Mouse (Mus musculus) stomach, postnatal 0 days (tissue): Measurements from ENCODE around the gene Atp10a. TPM values are rescaled to one million over a fixed set of nuclear protein-coding genes. Genes with fewer than 3 reads are reported as not detected.

Experiments used
- ATAC-seq: fragments of 200-750 bp; cut with Nextera tagmentation; 2 replicates; pipeline ENCODE4 v1.8.0; 2017; ENCODE audit not compliant: low FRiP score, low TSS enrichment
- DNase-seq: peaks from one replicate; pipeline ENCODE4 v3.0.0-alpha.2; 2016; ENCODE audit warnings: low spot score
- H3K27ac ChIP-seq: fragments of 300-500 bp; sonication (generic); replicated peaks from 2 replicates; pipeline ENCODE4 v1.5.1; 2014; ENCODE audit warnings: mild to moderate bottlenecking, control low read depth
- H3K27me3 ChIP-seq: fragments of 300-500 bp; sonication (generic); 2 replicates; pipeline ENCODE4 v1.6.1; 2014; ENCODE audit warnings: low read length; ENCODE audit not compliant: control insufficient read depth, insufficient read depth
- H3K36me3 ChIP-seq: fragments of 300-500 bp; sonication (generic); 2 replicates; pipeline ENCODE4 v1.6.1; 2014; ENCODE audit warnings: low read length, mixed read lengths; ENCODE audit not compliant: control insufficient read depth, insufficient read depth
- H3K4me1 ChIP-seq: fragments of 300-500 bp; sonication (generic); replicated peaks from 2 replicates; pipeline ENCODE4 v1.6.1; 2014; ENCODE audit warnings: antibody characterized with exemption; ENCODE audit not compliant: control insufficient read depth, insufficient read depth
- H3K4me2 ChIP-seq: fragments of 300-500 bp; sonication (generic); replicated peaks from 2 replicates; pipeline ENCODE4 v1.6.1; 2014; ENCODE audit warnings: low read depth, mild to moderate bottlenecking, control low read depth, moderate library complexity
- H3K4me3 ChIP-seq: fragments of 300-500 bp; sonication (generic); 2 replicates; pipeline ENCODE4 v1.5.1; 2014; ENCODE audit warnings: low read depth, low read length, control low read depth
- H3K9ac ChIP-seq: fragments of 300-500 bp; sonication (generic); 2 replicates; pipeline ENCODE4 v1.6.1; 2014; ENCODE audit warnings: mild to moderate bottlenecking, low read length, control low read depth, mixed read lengths
- H3K9me3 ChIP-seq: fragments of 300-500 bp; sonication (generic); 2 replicates; pipeline ENCODE4 v1.6.1; 2016; ENCODE audit warnings: low read length; ENCODE audit not compliant: control insufficient read depth
- CTCF ChIP-seq: IDR thresholded peaks from 2 replicates; pipeline ENCODE4 v1.5.1; 2016; ENCODE audit warnings: antibody characterized with exemption, low read depth, mild to moderate bottlenecking, moderate library complexity
- EP300 ChIP-seq: optimal IDR thresholded peaks from 2 replicates; pipeline ENCODE3; 2016; ENCODE audit warnings: antibody characterized with exemption
- WGBS: fragments of 180-500 bp; shearing (Covaris S2); extraction: QIAGEN DNeasy Blood & Tissue Kit; methylation state at CpG from one replicate; pipeline ENCODE4 v1.1.7; 2014; 5-methylcytosine and 5-hydroxymethylcytosine counted together
- polyA plus RNA-seq: library from polyadenylated mRNA; unstranded; fragments of >200 nt; fragmentation: Nextera tagmentation; extraction: Ambion mirVana; gene quantifications from 2 replicates; pipeline ENCODE4 v1.2.1, GENCODE M21; 2015

Gene Atp10a
- polyA plus RNA-seq, 1 experiment from 2014 or later, result 1.7 TPM

- ATAC-seq (no peak), DNase-seq (no peak)
- no peak for TF ChIP-seq EP300
- no peak for TF ChIP-seq CTCF
- Histone ChIP-seq H3K4me1 (no peaks in the 10 kb centered on the region), H3K9ac (no peak overlapping the region), H3K4me3 (no peak overlapping the region), H3K4me2 (no peak overlapping the region), H3K27me3 (no peaks in the 10 kb centered on the region), H3K36me3 (no peaks in the 10 kb centered on the region), H3K27ac (no peak overlapping the region), H3K9me3 (no peaks in the 10 kb centered on the region)
- WGBS, result 90% methylated on average over 1 of the region's 1 CpGs
Measured at GRCm38 (mm10) chr7:58755846-58756245, 99.9 kb downstream of the Atp10a start.

GRCm38 (mm10) chr7:58757331-58757730 lies 101.4 kb downstream of the Atp10a start:
- Histone ChIP-seq H3K4me2 (no peak overlapping the region), H3K27ac (no peak overlapping the region), H3K9ac (no peak overlapping the region), H3K4me3 (no peak overlapping the region), H3K9me3 (no peaks in the 10 kb centered on the region), H3K27me3 (no peaks in the 10 kb centered on the region), H3K36me3 (no peaks in the 10 kb centered on the region), H3K4me1 (no peaks in the 10 kb centered on the region)
- WGBS, result 64% methylated on average over 2 of the region's 2 CpGs
- TF ChIP-seq EP300 (no peak), CTCF (no peak)
- ATAC-seq, result no peak
- DNase-seq, result no peak

- no peak overlapping the region for H3K27ac ChIP-seq
- ATAC-seq, result no peak
- no peak overlapping the region for H3K4me2 ChIP-seq
- H3K36me3 ChIP-seq, result no peaks in the 10 kb centered on the region
- H3K27me3 ChIP-seq, result no peaks in the 10 kb centered on the region
- 63% methylated on average over 3 of the region's 3 CpGs for WGBS
- H3K4me1 ChIP-seq, result no peaks in the 10 kb centered on the region
- TF ChIP-seq CTCF (no peak), EP300 (no peak)
- H3K4me3 ChIP-seq, result no peak overlapping the region
- no peaks in the 10 kb centered on the region for H3K9me3 ChIP-seq
- no peak for DNase-seq
- no peak overlapping the region for H3K9ac ChIP-seq
Measured at GRCm38 (mm10) chr7:58758396-58758795, 102.4 kb downstream of the Atp10a start.

GRCm38 (mm10) chr7:58759265-58759664 lies 103.3 kb downstream of the Atp10a start:
- ATAC-seq (no peak), DNase-seq (no peak)
- H3K4me1 ChIP-seq, result no peaks in the 10 kb centered on the region
- H3K9ac ChIP-seq, result no peak overlapping the region
- H3K4me2 ChIP-seq, result no peak overlapping the region
- no peaks in the 10 kb centered on the region for H3K36me3 ChIP-seq
- no peak overlapping the region for H3K4me3 ChIP-seq
- WGBS, result 86% methylated on average over 4 of the region's 4 CpGs
- H3K27ac ChIP-seq, result no peak overlapping the region
- no peaks in the 10 kb centered on the region for H3K27me3 ChIP-seq
- H3K9me3 ChIP-seq, result no peaks in the 10 kb centered on the region
- TF ChIP-seq CTCF, result no peak
- no peak for TF ChIP-seq EP300

GRCm38 (mm10) chr7:58767257-58767656 lies 111.3 kb downstream of the Atp10a start:
- H3K27ac ChIP-seq, result no peak overlapping the region
- no peak overlapping the region for H3K4me2 ChIP-seq
- no peaks in the 10 kb centered on the region for H3K27me3 ChIP-seq
- no peak overlapping the region for H3K4me3 ChIP-seq
- no peaks in the 10 kb centered on the region for H3K36me3 ChIP-seq
- H3K4me1 ChIP-seq, result no peaks in the 10 kb centered on the region
- H3K9ac ChIP-seq, result no peak overlapping the region
- no peak for DNase-seq
- TF ChIP-seq EP300, result no peak
- peak; percentile 63 for TF ChIP-seq CTCF
- no peak for ATAC-seq
- no peaks in the 10 kb centered on the region for H3K9me3 ChIP-seq
- 54% methylated on average over 6 of the region's 6 CpGs for WGBS

- WGBS, result 72% methylated on average over 2 of the region's 2 CpGs
Measured at GRCm38 (mm10) chr7:58768253-58768652, 112.3 kb downstream of the Atp10a start.

More at GRCm38 (mm10) chr7:58768253-58768652, 112.3 kb downstream of the Atp10a start:
- H3K4me1 ChIP-seq, result no peaks in the 10 kb centered on the region
- no peaks in the 10 kb centered on the region for H3K27me3 ChIP-seq
- H3K9ac ChIP-seq, result no peak overlapping the region
- TF ChIP-seq EP300 (no peak), CTCF (no peak)
- no peaks in the 10 kb centered on the region for H3K36me3 ChIP-seq
- H3K4me2 ChIP-seq, result no peak overlapping the region
- H3K27ac ChIP-seq, result no peak overlapping the region
- ATAC-seq (no peak), DNase-seq (no peak)
- no peaks in the 10 kb centered on the region for H3K9me3 ChIP-seq
- no peak overlapping the region for H3K4me3 ChIP-seq
